Mouse (Mus musculus) embryonic fibroblast, embryonic 13.5 days (primary cell): Measurements from ENCODE around the gene Cspg4. TPM values are rescaled to one million over a fixed set of nuclear protein-coding genes. Genes with fewer than 3 reads are reported as not detected.
A peak's percentile ranks its signal among the peaks of the same experiment; 100 is the strongest.

Experiments used
- H3K27ac ChIP-seq: 2 replicates; pipeline ENCODE4 v1.5.1; 2012; ENCODE audit warnings: low read length, control low read depth, inconsistent platforms; ENCODE audit not compliant: insufficient read depth
- H3K4me1 ChIP-seq: 2 replicates; pipeline ENCODE4 v1.6.1; 2011; ENCODE audit warnings: low read length; ENCODE audit not compliant: control insufficient read depth, insufficient read depth
- H3K4me3 ChIP-seq: 2 replicates; pipeline ENCODE4 v1.5.1; 2011; ENCODE audit warnings: mild to moderate bottlenecking, control low read depth, low read length; ENCODE audit not compliant: insufficient read depth
- CTCF ChIP-seq: IDR thresholded peaks from 2 replicates; pipeline ENCODE4 v1.5.1; 2011; ENCODE audit warnings: mild to moderate bottlenecking, control low read depth, low read length, moderate library complexity, borderline replicate concordance; ENCODE audit not compliant: insufficient read depth
- POLR2A ChIP-seq: IDR thresholded peaks from 2 replicates; pipeline ENCODE4 v1.6.1; 2011; ENCODE audit warnings: low read depth, mild to moderate bottlenecking, control low read depth, low read length, moderate library complexity
- polyA plus RNA-seq: library from polyadenylated mRNA; stranded (reverse); fragments of >200 nt; gene quantifications from 2 replicates; pipeline ENCODE4 v1.2.4, GENCODE M21; 2011; ENCODE audit warnings: low read depth; ENCODE audit not compliant: missing spikeins, insufficient read length

Gene Cspg4
- polyA plus RNA-seq, 1 experiment, result 48.4 TPM

DNA sequence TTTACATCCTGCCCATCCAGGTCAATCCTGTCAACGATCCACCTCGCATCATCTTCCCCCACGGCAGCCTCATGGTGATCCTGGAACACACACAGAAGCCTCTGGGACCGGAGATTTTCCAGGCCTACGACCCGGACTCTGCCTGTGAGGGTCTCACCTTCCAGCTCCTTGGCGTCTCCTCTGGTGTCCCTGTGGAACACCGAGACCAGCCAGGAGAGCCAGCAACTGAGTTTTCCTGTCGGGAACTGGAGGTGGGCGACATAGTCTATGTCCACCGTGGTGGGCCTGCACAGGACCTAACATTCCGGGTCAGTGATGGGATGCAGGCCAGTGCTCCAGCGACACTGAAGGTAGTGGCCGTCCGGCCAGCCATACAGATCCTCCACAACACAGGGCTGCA is 21.8 kb downstream of the Cspg4 start:
- H3K4me1 ChIP-seq, result peaks cover 5% of the 10 kb centered on the region
- H3K27ac ChIP-seq, result no peak overlapping the region
- no peak overlapping the region for H3K4me3 ChIP-seq
- TF ChIP-seq CTCF (no peak), POLR2A (no peak)

DNA sequence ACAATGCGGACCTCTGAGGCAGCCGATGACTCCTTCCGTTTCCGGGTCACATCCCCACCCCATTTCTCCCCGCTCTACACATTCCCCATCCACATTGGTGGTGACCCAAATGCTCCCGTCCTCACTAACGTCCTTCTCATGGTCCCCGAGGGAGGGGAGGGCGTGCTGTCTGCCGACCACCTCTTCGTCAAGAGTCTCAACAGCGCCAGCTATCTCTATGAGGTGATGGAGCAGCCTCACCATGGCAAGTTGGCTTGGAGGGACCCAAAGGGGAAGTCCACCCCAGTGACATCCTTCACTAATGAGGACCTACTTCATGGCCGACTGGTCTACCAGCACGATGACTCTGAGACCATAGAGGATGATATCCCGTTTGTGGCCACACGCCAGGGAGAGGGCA is 22.7 kb downstream of the Cspg4 start:
- Histone ChIP-seq H3K27ac (no peak overlapping the region), H3K4me3 (no peak overlapping the region), H3K4me1 (peaks cover 2% of the 10 kb centered on the region)
- TF ChIP-seq POLR2A (no peak), CTCF (no peak)

DNA sequence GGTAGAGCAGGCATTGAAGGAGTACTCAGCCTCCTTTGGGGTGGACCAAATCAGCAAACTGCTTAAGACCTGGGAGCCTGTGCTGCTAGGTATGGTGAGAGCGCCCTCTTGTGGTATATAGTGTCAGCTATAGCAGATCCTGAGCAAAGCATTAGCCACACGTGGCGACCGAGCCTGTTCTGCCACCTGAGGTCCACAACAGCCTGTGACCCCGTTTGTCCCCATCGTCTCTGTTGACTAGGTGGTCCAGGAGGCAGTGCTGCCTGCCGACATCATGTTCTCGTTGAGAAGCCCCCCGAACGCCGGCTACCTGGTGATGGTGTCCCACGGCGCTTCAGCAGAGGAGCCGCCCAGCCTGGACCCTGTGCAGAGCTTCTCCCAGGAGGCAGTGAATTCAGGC is 25.0 kb downstream of the Cspg4 start:
- H3K27ac ChIP-seq, result no peak overlapping the region
- H3K4me3 ChIP-seq, result no peak overlapping the region
- TF ChIP-seq POLR2A (no peak), CTCF (peak; percentile 87)
- H3K4me1 ChIP-seq, result no peaks in the 10 kb centered on the region

DNA sequence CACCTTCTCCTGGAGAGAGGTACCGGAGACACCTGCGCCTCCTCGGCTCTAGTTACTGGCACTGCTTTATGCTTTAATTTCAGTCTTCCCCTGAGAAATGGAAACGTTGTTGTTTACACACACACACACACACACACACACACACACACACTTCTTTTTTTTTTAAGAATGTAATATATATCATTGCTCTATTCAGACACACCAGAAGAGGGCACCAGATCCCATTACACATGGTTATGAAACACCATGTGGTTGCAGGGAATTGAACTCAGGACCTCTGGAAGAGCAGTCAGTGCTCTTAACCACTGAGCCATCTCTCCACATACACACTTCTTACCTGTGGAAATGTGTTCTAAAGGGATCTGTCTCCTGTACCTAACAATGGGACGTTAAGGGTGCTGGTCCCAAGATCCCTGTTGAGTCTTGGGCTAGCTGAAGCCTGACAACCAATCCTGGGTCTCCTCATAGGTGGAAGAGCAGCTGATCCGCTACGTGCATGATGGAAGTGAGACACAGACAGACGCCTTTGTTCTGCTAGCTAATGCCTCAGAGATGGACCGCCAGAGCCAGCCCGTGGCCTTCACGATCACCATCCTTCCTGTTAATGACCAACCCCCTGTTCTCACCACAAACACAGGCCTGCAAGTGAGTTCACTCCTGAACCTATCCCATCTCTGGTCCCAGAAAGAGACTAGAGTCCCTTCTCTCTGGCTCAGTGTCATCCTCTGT is 25.9 kb downstream of the Cspg4 start:
- H3K27ac ChIP-seq, result no peak overlapping the region
- no peaks in the 10 kb centered on the region for H3K4me1 ChIP-seq
- H3K4me3 ChIP-seq, result no peak overlapping the region
- TF ChIP-seq CTCF, result no peak

DNA sequence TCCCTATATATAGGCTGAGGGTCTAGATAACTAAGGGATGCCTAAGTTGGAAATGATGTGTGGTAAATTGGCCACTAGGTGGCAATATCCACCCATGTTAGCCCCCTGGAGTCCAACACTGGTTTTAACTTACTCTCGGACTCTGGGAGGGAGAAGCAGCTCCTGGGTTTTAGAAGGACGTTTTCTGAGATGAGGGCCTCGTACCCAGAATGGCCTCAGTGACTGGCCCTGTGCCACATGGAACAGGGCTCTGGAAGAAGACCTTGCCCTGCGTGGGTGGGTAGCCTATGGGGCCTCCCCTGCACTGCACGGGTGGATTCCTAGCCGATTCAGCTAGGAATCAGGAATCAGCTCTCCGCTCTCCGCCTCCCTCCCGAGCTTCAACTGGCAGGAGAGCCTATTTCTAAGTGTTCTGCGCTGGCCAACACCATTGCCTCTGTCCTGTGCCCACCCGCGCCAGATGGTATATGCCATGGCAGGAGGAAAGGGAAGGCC is 26.7 kb downstream of the Cspg4 start:
- Histone ChIP-seq H3K4me3 (no peak overlapping the region), H3K4me1 (no peaks in the 10 kb centered on the region), H3K27ac (no peak overlapping the region)
- TF ChIP-seq CTCF (no peak), POLR2A (no peak)

DNA sequence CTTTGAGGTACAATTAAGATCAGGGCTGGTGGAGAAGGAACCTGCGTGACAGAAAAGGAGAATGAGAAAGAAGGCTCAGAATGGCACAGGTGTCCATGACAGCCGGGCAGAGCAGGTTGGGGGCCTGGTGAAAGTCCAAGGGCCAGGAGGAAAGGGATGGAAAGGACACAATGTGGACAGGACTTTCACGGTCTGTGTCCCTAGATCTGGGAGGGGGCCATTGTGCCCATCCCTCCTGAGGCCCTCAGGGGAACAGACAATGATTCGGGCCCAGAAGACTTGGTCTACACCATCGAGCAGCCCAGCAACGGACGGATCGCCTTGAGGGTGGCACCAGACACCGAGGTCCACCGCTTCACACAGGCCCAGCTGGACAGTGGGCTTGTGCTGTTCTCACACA is 27.3 kb downstream of the Cspg4 start:
- H3K4me3 ChIP-seq, result no peak overlapping the region
- TF ChIP-seq POLR2A (no peak), CTCF (no peak)
- H3K27ac ChIP-seq, result no peak overlapping the region
- no peaks in the 10 kb centered on the region for H3K4me1 ChIP-seq

DNA sequence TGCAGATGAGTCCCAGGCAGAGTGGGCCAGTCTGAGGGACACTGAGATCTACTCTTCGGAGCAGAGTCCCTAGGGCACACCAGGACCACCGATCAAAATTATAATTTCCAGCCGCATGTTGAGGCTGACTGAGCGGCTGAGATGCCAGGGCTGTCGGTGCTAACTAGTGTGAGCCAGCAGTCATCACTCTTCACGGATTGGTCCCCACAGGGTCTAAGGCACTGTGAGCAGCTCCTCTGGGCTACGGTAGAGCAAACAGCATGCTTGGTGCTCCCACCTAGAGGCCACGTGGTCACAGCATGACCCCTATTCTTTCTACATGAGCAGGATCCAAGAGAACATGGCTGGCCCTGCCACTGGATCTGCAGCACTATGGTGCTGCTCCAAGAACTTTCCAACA is 28.5 kb downstream of the Cspg4 start:
- Histone ChIP-seq H3K4me3 (no peak overlapping the region), H3K4me1 (no peaks in the 10 kb centered on the region), H3K27ac (no peak overlapping the region)
- TF ChIP-seq POLR2A, result no peak
- TF ChIP-seq CTCF, result no peak

DNA sequence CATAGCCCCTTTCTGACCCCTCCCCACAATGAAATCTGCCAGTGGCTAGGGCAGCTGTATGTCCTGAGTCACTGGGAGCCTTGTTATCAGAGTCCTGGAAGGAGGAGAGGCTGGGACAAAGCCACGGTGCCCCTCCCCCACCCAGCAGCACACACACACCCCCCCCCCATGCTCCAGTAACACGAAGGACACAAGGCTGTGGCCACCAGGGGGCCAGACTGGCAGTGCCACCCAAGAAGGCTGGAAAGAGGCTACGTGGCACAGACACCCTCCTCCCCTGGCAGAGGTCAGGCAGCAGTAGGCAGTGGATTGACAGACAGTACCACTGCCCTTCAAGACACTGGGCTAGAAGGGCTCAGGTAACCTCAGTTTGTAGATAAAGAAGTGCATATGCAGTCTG is 29.2 kb downstream of the Cspg4 start:
- Histone ChIP-seq H3K4me3 (no peak overlapping the region), H3K4me1 (no peaks in the 10 kb centered on the region), H3K27ac (no peak overlapping the region)
- TF ChIP-seq CTCF (no peak; the same call in 1 of the 2 replicates), POLR2A (no peak)

DNA sequence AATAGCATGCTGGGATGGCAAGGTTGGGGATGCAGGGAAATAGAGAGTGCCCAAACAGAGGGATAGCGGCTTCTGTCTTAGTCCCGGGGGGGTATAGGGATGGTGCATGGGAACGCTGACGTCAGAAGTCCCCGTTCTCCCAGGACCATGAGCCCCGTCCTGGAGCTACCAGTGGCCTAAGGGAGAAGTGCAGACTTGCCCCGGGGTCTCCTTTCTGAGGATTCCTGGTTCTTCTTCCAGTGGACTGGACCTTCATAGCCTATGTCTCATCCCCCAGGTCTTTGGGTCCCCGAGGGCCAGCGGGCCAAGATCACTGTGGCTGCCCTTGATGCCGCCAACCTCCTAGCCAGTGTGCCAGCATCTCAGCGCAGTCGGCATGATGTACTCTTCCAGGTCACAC is 31.9 kb downstream of the Cspg4 start:
- no peak overlapping the region for H3K27ac ChIP-seq
- H3K4me3 ChIP-seq, result no peak overlapping the region
- TF ChIP-seq POLR2A, result no peak
- no peak for TF ChIP-seq CTCF
- 0 out of 2 replicates have a peak, but pooled peaks cover 3% of the 10 kb centered on the region for H3K4me1 ChIP-seq

DNA sequence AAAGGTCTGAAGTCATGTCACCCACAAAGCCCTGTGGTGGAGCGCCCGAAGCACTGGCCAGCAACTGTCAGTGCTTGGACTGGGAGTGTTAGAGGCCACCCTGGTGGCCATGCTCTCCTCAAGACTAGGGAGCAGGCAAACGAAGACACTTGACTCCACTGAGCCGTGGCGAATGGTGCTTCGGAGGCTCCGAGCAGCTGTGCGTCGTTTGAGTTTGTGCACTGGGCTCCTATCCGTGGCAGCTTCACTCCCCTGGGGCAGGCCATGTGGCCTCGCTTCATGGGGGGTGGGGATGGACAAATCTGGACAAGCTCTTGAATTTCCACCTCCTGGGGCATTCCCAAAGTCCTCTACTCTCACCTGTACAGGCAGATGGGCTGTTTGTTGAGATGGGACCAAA is 34.6 kb downstream of the Cspg4 start:
- Histone ChIP-seq H3K4me1 (0 out of 2 replicates have a peak, but pooled peaks cover 3% of the 10 kb centered on the region), H3K4me3 (no peak overlapping the region), H3K27ac (no peak overlapping the region)
- TF ChIP-seq POLR2A (no peak), CTCF (no peak)
